Mouse (Mus musculus) small intestine, adult 2 months (tissue): ENCODE data around the gene Gale. TPM values are rescaled to one million over a fixed set of nuclear protein-coding genes. Genes with fewer than 3 reads are reported as not detected.
A peak's percentile ranks its signal among the peaks of the same experiment; 100 is the strongest.

Experiments
- H3K27ac ChIP-seq: fragments of 200-500 bp; 2 replicates; pipeline ENCODE4 v1.5.1; 2012; ENCODE audit warnings: low read depth, low read length, control low read depth, inconsistent platforms; ENCODE audit not compliant: insufficient read depth
- H3K27me3 ChIP-seq: fragments of 200-500 bp; 2 replicates; pipeline ENCODE4 v1.6.1; 2012; ENCODE audit warnings: mild to moderate bottlenecking, moderate library complexity, low read length, inconsistent platforms; ENCODE audit not compliant: control insufficient read depth, insufficient read depth
- H3K36me3 ChIP-seq: fragments of 200-500 bp; 2 replicates; pipeline ENCODE4 v1.6.1; 2012; ENCODE audit warnings: mild to moderate bottlenecking, low read length, control low read depth, inconsistent platforms; ENCODE audit not compliant: control insufficient read depth, insufficient read depth
- H3K4me1 ChIP-seq: fragments of 200-500 bp; 2 replicates; pipeline ENCODE4 v1.6.1; 2012; ENCODE audit warnings: low read length, inconsistent platforms, mixed read lengths; ENCODE audit not compliant: control insufficient read depth, insufficient read depth, insufficient read length
- H3K4me3 ChIP-seq: fragments of 200-500 bp; 2 replicates; pipeline ENCODE4 v1.5.1; 2012; ENCODE audit warnings: low read depth, mild to moderate bottlenecking, control low read depth, inconsistent platforms, low read length, moderate library complexity
- CTCF ChIP-seq: fragments of 200-500 bp; IDR thresholded peaks from 2 replicates; pipeline ENCODE4 v1.5.1; 2012; ENCODE audit warnings: low read depth, mild to moderate bottlenecking, control low read depth, inconsistent platforms, low read length, moderate library complexity, mixed read lengths; ENCODE audit not compliant: insufficient replicate concordance, insufficient read length; ENCODE audit errors: extremely low read depth
- POLR2A ChIP-seq: fragments of 200-500 bp; IDR thresholded peaks from 2 replicates; pipeline ENCODE4 v1.6.1; 2012; ENCODE audit warnings: low read depth, mild to moderate bottlenecking, control low read depth, inconsistent platforms, low read length, moderate library complexity
- WGBS: fragments of 180-500 bp; shearing (Covaris S2); methylation state at CpG from one replicate; pipeline ENCODE4 v1.1.7; 2018; 5-methylcytosine and 5-hydroxymethylcytosine counted together
- polyA plus RNA-seq: library from polyadenylated mRNA; depleted of rRNA; stranded (reverse); fragments of >200 nt; gene quantifications from 2 replicates; pipeline ENCODE4 v1.2.3, GENCODE M21; 2012

Gene Gale
- polyA plus RNA-seq, 1 experiment, result 163 TPM

- H3K36me3 ChIP-seq, result peaks cover 31% of the 10 kb centered on the region
- no peaks in the 10 kb centered on the region for H3K27me3 ChIP-seq
- no peak overlapping the region for H3K4me3 ChIP-seq
- TF ChIP-seq POLR2A (no peak), CTCF (no peak)
- 37% methylated on average over 3 of the region's 3 CpGs for WGBS
- H3K27ac ChIP-seq, result 0 out of 2 replicates have a peak overlapping the region, but pooled peaks have one; percentile 15
- H3K4me1 ChIP-seq, result peaks cover 13% of the 10 kb centered on the region
Observed at GRCm38 (mm10) chr4:135953179-135953578, 10.3 kb upstream of the Gale start.

GRCm38 (mm10) chr4:135954241-135954640 is 9.3 kb upstream of the Gale start:
- Histone ChIP-seq H3K36me3 (peaks cover 31% of the 10 kb centered on the region), H3K4me1 (peaks cover 19% of the 10 kb centered on the region), H3K27me3 (no peaks in the 10 kb centered on the region), H3K27ac (no peak overlapping the region), H3K4me3 (no peak overlapping the region)
- TF ChIP-seq POLR2A (no peak), CTCF (peak; percentile 86; the same call in 1 of the 2 replicates)
- WGBS, result 15% methylated on average over 2 of the region's 2 CpGs

GRCm38 (mm10) chr4:135955886-135956285 is 7.6 kb upstream of the Gale start:
- WGBS, result 78% methylated on average over 9 of the region's 9 CpGs
- Histone ChIP-seq H3K27ac (no peak overlapping the region), H3K27me3 (no peaks in the 10 kb centered on the region), H3K36me3 (peaks cover 38% of the 10 kb centered on the region), H3K4me3 (no peak overlapping the region), H3K4me1 (peaks cover 17% of the 10 kb centered on the region)
- TF ChIP-seq CTCF, result no peak
- no peak for TF ChIP-seq POLR2A

- Histone ChIP-seq H3K27me3 (no peaks in the 10 kb centered on the region), H3K27ac (peak overlapping the region; percentile 94), H3K36me3 (peaks cover 33% of the 10 kb centered on the region), H3K4me3 (peak overlapping the region; percentile 35), H3K4me1 (peaks cover 12% of the 10 kb centered on the region)
- TF ChIP-seq CTCF (no peak), POLR2A (no peak)
- 16% methylated on average over 8 of the region's 8 CpGs for WGBS
Observed at GRCm38 (mm10) chr4:135958354-135958753, 5.2 kb upstream of the Gale start.

- no peaks in the 10 kb centered on the region for H3K27me3 ChIP-seq
- no peak overlapping the region for H3K4me3 ChIP-seq
- no peak overlapping the region for H3K27ac ChIP-seq
- WGBS, result 34% methylated on average over 5 of the region's 5 CpGs
- TF ChIP-seq CTCF (peak; percentile 82; the same call in 1 of the 2 replicates), POLR2A (0 out of 2 replicates have a peak, but pooled peaks have one; percentile 8)
- peaks cover 26% of the 10 kb centered on the region for H3K36me3 ChIP-seq
- H3K4me1 ChIP-seq, result peaks cover 18% of the 10 kb centered on the region
Observed at GRCm38 (mm10) chr4:135960717-135961116, 2.8 kb upstream of the Gale start.

GRCm38 (mm10) chr4:135961709-135962108 is 1.8 kb upstream of the Gale start:
- H3K27ac ChIP-seq, result no peak overlapping the region
- no peak overlapping the region for H3K4me3 ChIP-seq
- no peak for TF ChIP-seq POLR2A
- no peak for TF ChIP-seq CTCF
- H3K27me3 ChIP-seq, result no peaks in the 10 kb centered on the region
- WGBS, result 94% methylated on average over 5 of the region's 5 CpGs
- peaks cover 18% of the 10 kb centered on the region for H3K4me1 ChIP-seq
- H3K36me3 ChIP-seq, result peaks cover 28% of the 10 kb centered on the region

- peaks cover 18% of the 10 kb centered on the region for H3K4me1 ChIP-seq
- no peak overlapping the region for H3K27ac ChIP-seq
- TF ChIP-seq CTCF (no peak), POLR2A (no peak)
- 91% methylated on average over 7 of the region's 7 CpGs for WGBS
- H3K4me3 ChIP-seq, result no peak overlapping the region
- H3K36me3 ChIP-seq, result peaks cover 32% of the 10 kb centered on the region
- no peaks in the 10 kb centered on the region for H3K27me3 ChIP-seq
Observed at GRCm38 (mm10) chr4:135962198-135962597, 1.3 kb upstream of the Gale start.
